Mouse (Mus musculus) Patski (cell line): ENCODE data around the gene Anxa3. TPM values are rescaled to one million over a fixed set of nuclear protein-coding genes. Genes with fewer than 3 reads are reported as not detected.
A peak's percentile ranks its signal among the peaks of the same experiment; 100 is the strongest.

Experiments
- ATAC-seq: fragments of 100-300 bp; one replicate; pipeline ENCODE4 v1.8.0; 2021
- CTCF ChIA-PET: fragments of 350-600 bp; sonication (Branson Sonifier 250); formaldehyde crosslinking; loops from one replicate; lab custom pipeline; 2022; ENCODE audit warnings: inconsistent platforms; lab: Charles Lee
- POLR2A ChIA-PET: fragments of 350-600 bp; sonication (Branson Sonifier 250); formaldehyde crosslinking; loops from one replicate; lab custom pipeline; 2022; ENCODE audit warnings: antibody characterized with exemption, inconsistent platforms; lab: Charles Lee
- DNase-seq: peaks from one replicate; pipeline ENCODE4 v3.0.0-alpha.2; 2011; ENCODE audit warnings: low read depth, low spot score
- H3K27me3 ChIP-seq: fragments of 371-371 bp; one replicate; pipeline ENCODE4 v1.5.1; 2021
- CTCF ChIP-seq: fragments of 100-300 bp; IDR thresholded peaks from one replicate; pipeline ENCODE4 v1.5.1; 2021
- in situ Hi-C: fragments of 300-500 bp; cut with MboI; formaldehyde crosslinking; loops from 3 replicates; pipeline ENCODE4 v1.11.1; 2018; ENCODE audit warnings: low pct_unique_long_range_greater_than_20kb, mixed read lengths
- polyA plus RNA-seq: library from polyadenylated mRNA; unstranded; gene quantifications from one replicate; pipeline ENCODE4 v1.2.3, GENCODE M21; 2021

The Anxa3 gene
- polyA plus RNA-seq, 1 experiment from 2014 or later = 424 TPM

- ChIA-PET CTCF (interaction anchor here (0.9 kb wide), 1 partner anchor 461 kb away, joined by 3 read pairs; no protein-coding TSS in a partner anchor), POLR2A (interaction anchor here (0.6 to 0.9 kb wide), 2 partner anchors 38 to 470 kb away, joined by 3 to 4 read pairs; no protein-coding TSS in a partner anchor)
- in situ Hi-C loops = no loop called here
- no peaks in the 10 kb centered on the region for H3K27me3 ChIP-seq
- DNase-seq = no peak
- no peak for ATAC-seq
- no peak for TF ChIP-seq CTCF
Measured at GRCm38 (mm10) chr5:96795752-96796151, 2.6 kb downstream of the Anxa3 start.

DNA sequence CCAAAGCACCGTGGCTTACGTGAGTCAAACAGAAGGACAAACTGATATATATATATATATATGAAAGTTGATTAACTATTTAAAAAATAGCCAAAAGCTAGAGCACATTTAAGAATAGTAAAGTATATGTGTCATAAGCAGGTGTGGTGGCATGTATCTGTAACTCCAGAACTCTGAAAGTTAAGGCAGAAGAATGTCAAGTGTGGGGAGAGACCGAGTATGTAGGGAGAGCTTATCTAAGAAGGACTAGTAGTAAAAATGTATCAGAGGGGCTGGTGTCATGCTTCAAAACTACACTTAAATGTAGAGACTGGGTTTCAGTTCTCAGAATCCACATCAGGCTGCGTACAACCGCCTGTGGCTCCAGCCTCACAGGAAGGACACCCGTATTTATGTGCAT lies 4.3 kb downstream of the Anxa3 start:
- TF ChIP-seq CTCF = no peak
- DNase-seq (no peak), ATAC-seq (no peak)
- CTCF ChIA-PET = no interaction called here
- POLR2A ChIA-PET = no interaction called here
- H3K27me3 ChIP-seq = no peaks in the 10 kb centered on the region
- in situ Hi-C loops = no loop called here

- in situ Hi-C loops = no loop called here
- ATAC-seq (no peak), DNase-seq (no peak)
- ChIA-PET CTCF (no interaction called here), POLR2A (no interaction called here)
- TF ChIP-seq CTCF = no peak
- no peaks in the 10 kb centered on the region for H3K27me3 ChIP-seq
Measured at GRCm38 (mm10) chr5:96799165-96799564, 6.0 kb downstream of the Anxa3 start.

DNA sequence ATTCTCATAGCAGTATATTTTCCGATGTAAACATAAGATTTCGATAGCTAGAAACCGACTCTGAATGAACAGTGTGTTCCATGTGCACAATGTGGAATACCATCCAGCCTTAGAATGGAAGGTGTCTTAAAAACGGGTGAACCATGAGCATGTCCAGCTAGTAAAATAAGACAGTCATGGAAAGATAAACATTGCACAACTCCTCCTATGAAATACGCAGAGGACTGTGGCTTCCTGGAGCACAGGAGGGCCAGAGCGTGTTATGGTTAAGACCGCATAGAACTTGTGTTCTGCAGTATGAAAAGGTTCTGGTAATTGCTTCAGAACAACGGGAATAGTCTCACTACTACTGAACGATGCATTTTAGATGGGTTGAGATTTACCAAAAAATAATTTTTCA lies 6.8 kb downstream of the Anxa3 start:
- ChIA-PET CTCF (interaction anchor here (1.2 kb wide), 1 partner anchor 21 kb away, joined by 4 read pairs; no protein-coding TSS in a partner anchor), POLR2A (no interaction called here)
- ATAC-seq = no peak
- no peak for TF ChIP-seq CTCF
- in situ Hi-C loops = no loop called here
- H3K27me3 ChIP-seq = no peaks in the 10 kb centered on the region
- no peak for DNase-seq

GRCm38 (mm10) chr5:96802185-96802584 lies 9.0 kb downstream of the Anxa3 start:
- peak; percentile 82 for ATAC-seq
- no peaks in the 10 kb centered on the region for H3K27me3 ChIP-seq
- POLR2A ChIA-PET = interaction anchor here (0.6 to 2.0 kb wide), 3 partner anchors 9 to 152 kb away, joined by 4 to 10 read pairs (median 7); partner anchors contain the start of gene Anxa3
- in situ Hi-C loops = no loop called here
- no peak for TF ChIP-seq CTCF
- CTCF ChIA-PET = interaction anchor here (0.8 to 2.7 kb wide), 8 partner anchors 9 to 585 kb away, joined by 3 to 10 read pairs (median 3); partner anchors contain the start of gene Anxa3
- DNase-seq = no peak

DNA sequence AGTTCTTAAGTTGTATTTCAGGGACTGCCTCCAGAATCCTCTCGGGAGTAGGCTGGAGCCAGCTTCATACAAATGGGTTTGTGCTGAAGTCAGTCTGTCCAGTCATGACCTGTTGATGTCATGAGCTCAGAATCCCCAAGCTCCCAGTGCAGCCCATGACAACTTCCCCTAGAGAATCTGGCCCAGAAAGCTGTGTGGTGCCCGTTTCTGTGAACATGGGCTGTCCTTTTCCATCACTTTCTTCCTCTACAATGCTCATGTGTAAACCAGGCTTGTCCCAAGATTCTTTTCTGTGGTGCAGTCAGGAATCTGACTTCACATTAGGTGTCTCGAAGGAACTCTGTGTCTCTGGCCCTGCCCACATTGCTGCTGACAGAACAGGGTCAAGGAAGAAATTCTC lies 10.0 kb downstream of the Anxa3 start:
- TF ChIP-seq CTCF = no peak
- ATAC-seq = peak; percentile 29
- ChIA-PET POLR2A (interaction anchor here (0.7 to 2.0 kb wide), 2 partner anchors 10 to 343 kb away, joined by 3 to 10 read pairs; partner anchors contain the start of gene Anxa3), CTCF (interaction anchor here (1.1 to 2.7 kb wide), 4 partner anchors 9 to 33 kb away, joined by 3 to 10 read pairs (median 4); no protein-coding TSS in a partner anchor)
- no peaks in the 10 kb centered on the region for H3K27me3 ChIP-seq
- no peak for DNase-seq
- in situ Hi-C loops = no loop called here

DNA sequence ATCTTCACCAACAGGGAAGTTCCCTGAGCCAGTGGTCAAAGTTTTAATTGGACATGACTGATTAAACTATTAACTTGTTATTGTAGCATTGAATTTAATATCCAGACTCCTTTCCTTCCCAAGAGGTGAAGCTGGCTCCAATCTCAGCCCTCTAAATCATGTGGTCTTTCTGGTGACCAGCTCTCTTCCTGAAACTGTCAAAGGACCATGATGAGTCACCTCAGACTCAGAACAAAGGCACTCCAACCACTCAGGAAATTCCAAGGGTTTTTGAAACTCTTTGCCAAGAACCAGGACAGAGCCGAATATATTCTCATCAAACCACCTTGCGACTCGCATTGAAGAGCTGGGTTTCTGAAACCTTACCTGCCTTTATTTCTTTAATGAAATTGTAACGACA lies 11.2 kb downstream of the Anxa3 start:
- ChIA-PET CTCF (interaction anchor here (1.3 to 2.4 kb wide), 2 partner anchors 14 to 35 kb away, joined by 5 to 8 read pairs; no protein-coding TSS in a partner anchor), POLR2A (interaction anchor here (0.7 kb wide), 1 partner anchor 11 kb away, joined by 6 read pairs; the partner anchor contains the start of gene Anxa3)
- in situ Hi-C loops = no loop called here
- DNase-seq = peak; percentile 91
- H3K27me3 ChIP-seq = no peaks in the 10 kb centered on the region
- peak; percentile 52 for ATAC-seq
- TF ChIP-seq CTCF = no peak

DNA sequence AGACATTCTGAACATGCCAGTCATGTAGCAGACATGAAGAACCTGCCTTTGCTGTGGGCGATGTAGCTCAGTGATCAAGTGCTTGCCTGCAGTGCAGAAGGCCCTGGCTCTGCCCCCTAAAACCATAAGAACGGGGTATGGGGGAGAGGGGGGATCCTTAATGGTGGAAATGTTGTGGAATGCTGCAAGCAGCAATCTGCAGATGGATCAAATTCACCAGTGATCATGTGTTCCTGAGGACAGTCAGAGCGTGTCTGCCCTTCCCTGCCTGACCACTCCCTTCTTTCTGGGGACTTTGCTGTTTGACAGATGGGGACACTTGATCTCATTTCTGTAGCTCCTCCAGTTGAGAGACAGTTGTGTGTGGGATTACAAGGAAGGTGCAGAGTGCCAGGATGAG lies 11.7 kb downstream of the Anxa3 start:
- ChIA-PET CTCF (interaction anchor here (1.0 to 2.4 kb wide), 3 partner anchors 12 to 35 kb away, joined by 3 to 8 read pairs (median 5); partner anchors contain the start of gene Anxa3), POLR2A (interaction anchor here (2.2 kb wide), 1 partner anchor 11 kb away, joined by 8 read pairs; no protein-coding TSS in a partner anchor)
- in situ Hi-C loops = no loop called here
- no peak for ATAC-seq
- no peak for TF ChIP-seq CTCF
- DNase-seq = no peak
- no peaks in the 10 kb centered on the region for H3K27me3 ChIP-seq

GRCm38 (mm10) chr5:96810620-96811019 lies 17.5 kb downstream of the Anxa3 start:
- peak; percentile 40 for ATAC-seq
- CTCF ChIA-PET = interaction anchor here (1.5 kb wide), 1 partner anchor 39 kb away, joined by 3 read pairs; no protein-coding TSS in a partner anchor

DNA sequence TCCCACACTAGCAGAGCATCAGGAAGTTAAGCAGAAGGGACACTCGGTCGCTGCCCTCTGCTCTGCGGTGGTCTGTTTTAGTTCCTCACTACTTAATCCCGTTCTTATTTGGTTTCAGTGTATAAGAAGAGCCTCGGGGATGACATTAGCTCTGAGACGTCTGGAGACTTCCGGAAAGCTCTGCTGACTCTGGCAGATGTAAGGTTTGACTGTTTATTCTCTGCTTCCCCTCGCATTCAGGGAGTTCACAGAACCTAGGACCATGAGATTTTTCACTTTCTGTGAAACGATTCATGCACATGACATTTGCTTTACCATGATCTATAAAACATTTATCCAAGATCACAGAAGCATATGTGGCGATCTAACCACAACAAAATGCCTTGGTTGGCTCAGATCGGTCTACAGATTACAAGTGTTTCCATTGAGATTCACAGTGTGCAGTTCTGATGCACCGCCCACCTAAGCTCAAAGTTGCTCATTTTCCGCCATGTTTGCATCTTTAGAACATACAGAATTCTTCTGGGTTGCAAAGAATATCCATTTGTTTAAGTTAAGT lies 31.7 kb downstream of the Anxa3 start:
- DNase-seq = no peak
- no peak for ATAC-seq
- TF ChIP-seq CTCF = no peak
- in situ Hi-C loops = no loop called here
- CTCF ChIA-PET = interaction anchor here (0.9 to 1.0 kb wide), 2 partner anchors 9 to 10 kb away, joined by 3 to 4 read pairs; no protein-coding TSS in a partner anchor
- no peaks in the 10 kb centered on the region for H3K27me3 ChIP-seq
- POLR2A ChIA-PET = no interaction called here

More at GRCm38 (mm10) chr5:96810620-96811019, 17.5 kb downstream of the Anxa3 start:
- TF ChIP-seq CTCF = no peak
- no peaks in the 10 kb centered on the region for H3K27me3 ChIP-seq
- DNase-seq = no peak
- in situ Hi-C loops = no loop called here
- POLR2A ChIA-PET = interaction anchor here (1.5 kb wide), 1 partner anchor 11 kb away, joined by 6 read pairs; no protein-coding TSS in a partner anchor

DNA sequence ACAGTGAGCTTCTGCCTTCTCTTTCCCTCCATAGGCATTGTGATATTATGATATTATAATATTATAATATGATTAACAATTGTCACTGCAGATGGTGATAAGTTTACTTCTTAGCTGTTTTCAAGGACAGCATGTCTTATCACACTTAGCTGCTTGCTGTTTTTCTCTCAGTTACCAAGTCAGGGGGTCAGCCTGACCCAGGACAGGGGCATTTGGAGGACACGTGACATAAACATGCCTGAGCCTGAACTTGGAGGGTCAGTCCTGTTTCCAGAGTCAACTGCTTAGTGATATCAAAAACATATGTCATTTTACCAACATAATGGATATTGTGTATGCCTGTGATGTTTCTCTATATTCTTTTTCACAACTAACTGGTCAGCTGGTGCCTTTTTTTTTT lies 34.0 kb downstream of the Anxa3 start:
- no peaks in the 10 kb centered on the region for H3K27me3 ChIP-seq
- no peak for TF ChIP-seq CTCF
- in situ Hi-C loops = no loop called here
- no peak for DNase-seq
- CTCF ChIA-PET = no interaction called here
- no peak for ATAC-seq
- POLR2A ChIA-PET = no interaction called here
